9 mouse cellular contexts compared by ENCODE assay signal in the genomic region with DNA sequence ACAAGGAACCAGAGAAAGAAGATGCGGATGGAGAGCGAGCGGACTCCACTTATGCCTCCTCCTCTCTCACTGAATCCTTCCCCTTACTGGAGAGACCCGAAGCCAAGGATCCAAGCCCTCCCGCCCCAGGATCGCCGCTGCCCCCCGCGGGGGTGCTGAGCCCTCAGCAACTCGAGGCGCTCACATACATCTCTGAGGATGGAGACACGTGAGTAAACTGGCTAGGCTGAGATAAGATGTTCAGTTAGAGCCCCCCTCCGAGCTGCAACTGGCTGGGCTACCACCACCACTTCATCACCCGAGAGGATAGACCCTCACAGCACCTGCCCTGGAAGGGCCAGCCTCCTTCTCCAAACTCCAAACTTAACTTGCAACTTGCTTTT. TPM values are rescaled to one million over a fixed set of nuclear protein-coding genes. Genes with fewer than 3 reads are reported as not detected.
A peak's percentile ranks its signal among the peaks of the same experiment; 100 is the strongest.
DNase-seq lines count a peak whose midpoint lies in the region; ATAC-seq and TF ChIP-seq lines count a peak whose summit lies in the region.
"Had no signal": no experiment of that assay in that cellular context is flagged by ENCODE, and none has a peak within 500 bp of the region (broad histone marks: within the 10 kb centered on the region; RNA-seq: fewer than 3 reads in every experiment).

No protein-coding gene starts in this region.

- no peak for TF ChIP-seq CTCF in kidney, postnatal 0 days (IDR thresholded peaks at IDR 0.05; ENCODE audit: low read depth)

- WGBS in kidney, postnatal 0 days = 4% methylated on average over 14 of the region's 14 CpGs
- WGBS in embryonic facial prominence, embryonic 11.5 days = 5% methylated on average over 13 of the region's 14 CpGs
- 1% methylated on average over 14 of the region's 14 CpGs for WGBS in hindbrain, embryonic 16.5 days

- H3K4me1 ChIP-seq in kidney, postnatal 0 days (replicated peaks; ENCODE audit: insufficient read depth, low read length) = peaks cover 4% of the 10 kb centered on the region; the same call in 1 of the 2 replicates
- peaks cover 5% of the 10 kb centered on the region; the same call in 1 of the 2 replicates for H3K4me1 ChIP-seq in embryonic facial prominence, embryonic 11.5 days (ENCODE audit: control insufficient read depth, insufficient read depth, low read length)
- peaks cover 15% of the 10 kb centered on the region for H3K4me1 ChIP-seq in hindbrain, embryonic 16.5 days (ENCODE audit: control insufficient read depth, insufficient read depth, low read depth, low read length)

- no peaks in the 10 kb centered on the region for H3K27me3 ChIP-seq in kidney, postnatal 0 days (ENCODE audit: insufficient read depth, low read length)
- 0 out of 2 replicates have a peak, but pooled peaks cover 2% of the 10 kb centered on the region for H3K27me3 ChIP-seq in embryonic facial prominence, embryonic 11.5 days (ENCODE audit: control insufficient read depth, insufficient read depth, low read length)
- peaks cover 2% of the 10 kb centered on the region for H3K27me3 ChIP-seq in hindbrain, embryonic 16.5 days (replicated peaks; ENCODE audit: control insufficient read depth, insufficient read depth, low read length)
- no peaks in the 10 kb centered on the region for H3K27me3 ChIP-seq in myocyte (ENCODE audit: control insufficient read depth, insufficient read depth, insufficient read length)

- peak overlapping the region; percentile 57 for H3K4me3 ChIP-seq in kidney, postnatal 0 days (replicated peaks; ENCODE audit: low read depth, low read length)
- H3K4me3 ChIP-seq in embryonic facial prominence, embryonic 11.5 days (ENCODE audit: low read depth, low read length) = peak overlapping the region; percentile 66
- H3K4me3 ChIP-seq in hindbrain, embryonic 16.5 days (ENCODE audit: low read length) = peak overlapping the region; percentile 74
- H3K4me3 ChIP-seq in myocyte = peak overlapping the region; percentile 48

- peak overlapping the region; percentile 6 for H3ac ChIP-seq in myocyte (ENCODE audit: control insufficient read depth, insufficient read length)

- H3K9me3 ChIP-seq in kidney, postnatal 0 days (replicated peaks; ENCODE audit: low read length) = no peaks in the 10 kb centered on the region
- no peaks in the 10 kb centered on the region for H3K9me3 ChIP-seq in embryonic facial prominence, embryonic 11.5 days (replicated peaks; ENCODE audit: control insufficient read depth, low read length)
- H3K9me3 ChIP-seq in hindbrain, embryonic 16.5 days (ENCODE audit: control insufficient read depth, low read length) = no peaks in the 10 kb centered on the region

- no peak for DNase-seq in kidney, postnatal 0 days (ENCODE audit: low spot score)
- no peak for DNase-seq in kidney, postnatal 4 days
- no peak for DNase-seq in embryonic facial prominence, embryonic 11.5 days (ENCODE audit: low spot score)
- no peak for DNase-seq in adrenal gland, postnatal 36 days

- H3K4me2 ChIP-seq in kidney, postnatal 0 days (ENCODE audit: low read length) = peak overlapping the region; percentile 92
- peak overlapping the region; percentile 96 for H3K4me2 ChIP-seq in embryonic facial prominence, embryonic 11.5 days (ENCODE audit: low read depth, low read length)
- H3K4me2 ChIP-seq in hindbrain, embryonic 16.5 days (ENCODE audit: low read length) = peak overlapping the region; percentile 89
- H3K4me2 ChIP-seq in myocyte (ENCODE audit: low read depth) = peak overlapping the region; percentile 87

- no peak overlapping the region for H3K27ac ChIP-seq in kidney, postnatal 0 days
- H3K27ac ChIP-seq in embryonic facial prominence, embryonic 11.5 days (replicated peaks; ENCODE audit: low read depth, low read length) = no peak overlapping the region
- H3K27ac ChIP-seq in hindbrain, embryonic 16.5 days (ENCODE audit: low read depth, low read length) = no peak overlapping the region

- peak overlapping the region; percentile 66 for H3K9ac ChIP-seq in kidney, postnatal 0 days (ENCODE audit: low read depth, low read length)
- H3K9ac ChIP-seq in embryonic facial prominence, embryonic 11.5 days (replicated peaks; ENCODE audit: low read length) = peak overlapping the region; percentile 82
- peak overlapping the region; percentile 68 for H3K9ac ChIP-seq in hindbrain, embryonic 16.5 days (ENCODE audit: low read depth, low read length)

- no peak for ATAC-seq in kidney, postnatal 0 days (replicated peaks; ENCODE audit: low FRiP score, low read depth)
- no peak for ATAC-seq in embryonic facial prominence, embryonic 11.5 days (replicated peaks; ENCODE audit: insufficient number of reproducible peaks, low FRiP score, low TSS enrichment, low read depth)
- ATAC-seq in hindbrain, embryonic 16.5 days = no peak
- ATAC-seq in frontal cortex, adult (ENCODE audit: low TSS enrichment) = no peak
- no peak for ATAC-seq in erythroid progenitor cell, adult 5-6 weeks (replicated peaks; ENCODE audit: low FRiP score, poor library complexity, severe bottlenecking)

- H3K79me2 ChIP-seq in myocyte (ENCODE audit: control insufficient read depth, insufficient read depth) = no peaks in the 10 kb centered on the region

- no peak for TF ChIP-seq POLR2A in myocyte (IDR thresholded peaks at IDR 0.05; ENCODE audit: insufficient read length, low read depth)

- H3K36me3 ChIP-seq in kidney, postnatal 0 days (ENCODE audit: insufficient read depth, low read length) = 0 out of 2 replicates have a peak, but pooled peaks cover 3% of the 10 kb centered on the region
- no peaks in the 10 kb centered on the region for H3K36me3 ChIP-seq in embryonic facial prominence, embryonic 11.5 days (replicated peaks; ENCODE audit: control insufficient read depth, insufficient read depth, low read depth, low read length)
- H3K36me3 ChIP-seq in hindbrain, embryonic 16.5 days (ENCODE audit: control insufficient read depth, insufficient read depth, low read length) = no peaks in the 10 kb centered on the region
- no peaks in the 10 kb centered on the region for H3K36me3 ChIP-seq in myocyte (ENCODE audit: control insufficient read depth, insufficient read depth)

TF ChIP-seq in myocyte, 11 proteins besides CTCF, POLR2A, EP300 and RAD21 (continues in another document):
- TF ChIP-seq MYOD1 (IDR thresholded peaks at IDR 0.05; ENCODE audit: control insufficient read depth in 1 of 3, insufficient read length in 2 of 3, low read depth in 2 of 3) (no peak), E2F4 (IDR thresholded peaks at IDR 0.05; ENCODE audit: insufficient read depth) (no peak), POLR2AphosphoS2 (IDR thresholded peaks at IDR 0.05; ENCODE audit: insufficient read length, low read depth) (no peak), MYOG (IDR thresholded peaks at IDR 0.05; ENCODE audit: control insufficient read depth in 1 of 3, insufficient read depth in 1 of 3, insufficient read length in 2 of 3, low read depth in 2 of 3) (no peak), CEBPB (IDR thresholded peaks at IDR 0.05; ENCODE audit: insufficient read depth, poor library complexity, severe bottlenecking) (no peak), REST (IDR thresholded peaks at IDR 0.05; ENCODE audit: insufficient read depth, insufficient read length) (no peak)

RNA-seq across cellular contexts. Expression of a gene that starts 0.6 kb away (rescaled TPM):
- 4.8 and 5.1 TPM in 2 replicates for polyA plus RNA-seq in kidney, postnatal 0 days (2015; fragmentation: Nextera tagmentation; extraction: Ambion mirVana)
- polyA plus RNA-seq in embryonic facial prominence, embryonic 11.5 days (2014; fragmentation: Nextera tagmentation; extraction: Ambion mirVana) = 3.5 and 5.3 TPM in 2 replicates
- 6.1 and 6.8 TPM in 2 replicates for polyA plus RNA-seq in hindbrain, embryonic 16.5 days (2015; fragmentation: Nextera tagmentation; extraction: Ambion mirVana)
- 7.3 TPM for polyA plus RNA-seq in myocyte (2012; fragmentation: generic; extraction: Trizol)
- total RNA-seq in adrenal gland, postnatal 36 days (2021) = 1 to 10 TPM; 3.7 TPM
- 2.1 and 2.9 TPM in 2 replicates for total RNA-seq in erythroid progenitor cell, adult 5-6 weeks (2015; ENCODE audit: low replicate concordance)
- 1.7 and 3.6 TPM in 2 replicates for total RNA-seq in erythroid progenitor cell, adult 5-6 weeks (2017; ENCODE audit: low replicate concordance)

RNA-seq across cellular contexts. Expression of a gene that starts 6.6 kb away (rescaled TPM):
- 1.5 and 1.8 TPM in 2 replicates for polyA plus RNA-seq in kidney, postnatal 0 days (2015; fragmentation: Nextera tagmentation; extraction: Ambion mirVana)
- 5.4 and 6.3 TPM in 2 replicates for polyA plus RNA-seq in embryonic facial prominence, embryonic 11.5 days (2014; fragmentation: Nextera tagmentation; extraction: Ambion mirVana)
- 29.3 and 31.7 TPM in 2 replicates for polyA plus RNA-seq in hindbrain, embryonic 16.5 days (2015; fragmentation: Nextera tagmentation; extraction: Ambion mirVana)
- 0.30 TPM for polyA plus RNA-seq in myocyte (2012; fragmentation: generic; extraction: Trizol)
- under 1 TPM; 0.13 to 0.23 TPM for total RNA-seq in adrenal gland, postnatal 36 days (2021)
- total RNA-seq in erythroid progenitor cell, adult 5-6 weeks (2015; ENCODE audit: low replicate concordance) = not detected in 2 replicates
- not detected in 2 replicates for total RNA-seq in erythroid progenitor cell, adult 5-6 weeks (2017; ENCODE audit: low replicate concordance)
- total RNA-seq: monocyte, adult 5-6 weeks had no signal

RNA-seq across cellular contexts. Expression of a gene that starts 7.6 kb away (rescaled TPM):
- polyA plus RNA-seq in kidney, postnatal 0 days (2015; fragmentation: Nextera tagmentation; extraction: Ambion mirVana) = 131 and 138 TPM in 2 replicates
- 85.6 and 92.2 TPM in 2 replicates for polyA plus RNA-seq in embryonic facial prominence, embryonic 11.5 days (2014; fragmentation: Nextera tagmentation; extraction: Ambion mirVana)
- 96.2 and 101 TPM in 2 replicates for polyA plus RNA-seq in hindbrain, embryonic 16.5 days (2015; fragmentation: Nextera tagmentation; extraction: Ambion mirVana)
- polyA plus RNA-seq in myocyte (2012; fragmentation: generic; extraction: Trizol) = 80.1 TPM
- 10 to 100 TPM; 43.4 to 75.9 TPM for total RNA-seq in adrenal gland, postnatal 36 days (2021)
- 15.5 and 18.4 TPM in 2 replicates for total RNA-seq in erythroid progenitor cell, adult 5-6 weeks (2015; ENCODE audit: low replicate concordance)
- total RNA-seq in erythroid progenitor cell, adult 5-6 weeks (2017; ENCODE audit: low replicate concordance) = 10.3 and 14.0 TPM in 2 replicates

RNA-seq across cellular contexts. Expression of a gene that starts 17.0 kb away (rescaled TPM):
- 1,330 and 1,432 TPM in 2 replicates for polyA plus RNA-seq in kidney, postnatal 0 days (2015; fragmentation: Nextera tagmentation; extraction: Ambion mirVana)
- polyA plus RNA-seq in embryonic facial prominence, embryonic 11.5 days (2014; fragmentation: Nextera tagmentation; extraction: Ambion mirVana) = 1,660 and 1,740 TPM in 2 replicates
- polyA plus RNA-seq in hindbrain, embryonic 16.5 days (2015; fragmentation: Nextera tagmentation; extraction: Ambion mirVana) = 1,542 and 1,571 TPM in 2 replicates
- polyA plus RNA-seq in myocyte (2012; fragmentation: generic; extraction: Trizol) = 1,606 TPM
- 1,000 to 10,000 TPM; 1,888 to 2,360 TPM for total RNA-seq in adrenal gland, postnatal 36 days (2021)
- total RNA-seq in erythroid progenitor cell, adult 5-6 weeks (2015; ENCODE audit: low replicate concordance) = 200 and 204 TPM in 2 replicates
- total RNA-seq in erythroid progenitor cell, adult 5-6 weeks (2017; ENCODE audit: low replicate concordance) = 235 and 237 TPM in 2 replicates

RNA-seq across cellular contexts. Expression of a gene that starts 32.9 kb away (rescaled TPM):
- 0.07 and 0.15 TPM in 2 replicates for polyA plus RNA-seq in kidney, postnatal 0 days (2015; fragmentation: Nextera tagmentation; extraction: Ambion mirVana)
- 1.5 and 2.3 TPM in 2 replicates for polyA plus RNA-seq in embryonic facial prominence, embryonic 11.5 days (2014; fragmentation: Nextera tagmentation; extraction: Ambion mirVana)
- polyA plus RNA-seq in hindbrain, embryonic 16.5 days (2015; fragmentation: Nextera tagmentation; extraction: Ambion mirVana) = 6.1 and 6.3 TPM in 2 replicates
- not detected for polyA plus RNA-seq in myocyte (2012; fragmentation: generic; extraction: Trizol)
- not detected for total RNA-seq in adrenal gland, postnatal 36 days (2021)
- not detected in 2 replicates for total RNA-seq in erythroid progenitor cell, adult 5-6 weeks (2015; ENCODE audit: low replicate concordance)
- total RNA-seq in erythroid progenitor cell, adult 5-6 weeks (2017; ENCODE audit: low replicate concordance) = not detected in 2 replicates
- total RNA-seq: monocyte, adult 5-6 weeks had no signal
